Mouse (Mus musculus): Measurements from ENCODE around the gene Nsg1. TPM values are rescaled to one million over a fixed set of nuclear protein-coding genes. Genes with fewer than 3 reads are reported as not detected.

Nsg1 gene
- total RNA-seq, 2 experiments from 2014 or later = 16.4 to 19.0 TPM

- DNase-seq = no peak
Observed at GRCm38 (mm10) chr5:38090111-38090510, 69.6 kb downstream of the Nsg1 start.

More at GRCm38 (mm10) chr5:38090111-38090510, 69.6 kb downstream of the Nsg1 start:
- intact Hi-C loops (cut with DNase I) = loop anchor here (2.0 to 5.0 kb wide), 3 partner anchors 183 to 793 kb away; no protein-coding TSS in a partner anchor

Other genes starting within 250 kb of the Nsg1 start
- gene Stx18, start 121.2 kb downstream of the Nsg1 start, total RNA-seq (2021) = 10 to 100 TPM; 20.9 to 22.2 TPM
- 1 to 10 TPM; 6.8 to 7.0 TPM for gene Zbtb49, start 60.5 kb upstream of the Nsg1 start, total RNA-seq (2021)
- 10 to 100 TPM; 16.3 to 18.0 TPM for gene Lyar, start 60.6 kb upstream of the Nsg1 start, total RNA-seq (2021)
- gene Tmem128, start 100.3 kb upstream of the Nsg1 start, total RNA-seq (2021) = 10 to 100 TPM; 20.8 to 23.3 TPM
- 1 to 10 TPM; 1.8 to 8.2 TPM for gene Otop1, start 116.1 kb upstream of the Nsg1 start, total RNA-seq (2021)
- not detected for gene Drd5, start 159.5 kb upstream of the Nsg1 start, total RNA-seq (2021)

Measured in heart, postnatal 10 days (tissue).